Mouse (Mus musculus) kidney, adult 2 months (tissue): ENCODE results near the gene Itpk1. TPM values are rescaled to one million over a fixed set of nuclear protein-coding genes. Genes with fewer than 3 reads are reported as not detected.

Experiments
- DNase-seq: peaks from one replicate; pipeline ENCODE4 v3.0.0; 2021
- H3K27ac ChIP-seq: fragments of 200-500 bp; 2 replicates; pipeline ENCODE4 v1.5.1; 2012; ENCODE audit warnings: low read depth, low read length, control low read depth, inconsistent platforms; ENCODE audit not compliant: insufficient read depth
- H3K27me3 ChIP-seq: fragments of 200-500 bp; replicated peaks from 2 replicates; pipeline ENCODE4 v1.6.1; 2012; ENCODE audit warnings: mild to moderate bottlenecking, moderate library complexity, low read length, inconsistent platforms; ENCODE audit not compliant: control insufficient read depth, insufficient read depth
- H3K36me3 ChIP-seq: fragments of 200-500 bp; 2 replicates; pipeline ENCODE4 v1.6.1; 2012; ENCODE audit warnings: mild to moderate bottlenecking, moderate library complexity, low read length, inconsistent platforms; ENCODE audit not compliant: control insufficient read depth, insufficient read depth
- H3K4me1 ChIP-seq: fragments of 200-500 bp; 2 replicates; pipeline ENCODE4 v1.6.1; 2011; ENCODE audit warnings: low read length; ENCODE audit not compliant: control insufficient read depth, insufficient read depth
- H3K4me3 ChIP-seq: fragments of 200-500 bp; 2 replicates; pipeline ENCODE4 v1.5.1; 2011; ENCODE audit warnings: mild to moderate bottlenecking, low read depth, low read length, control low read depth; ENCODE audit not compliant: insufficient read depth
- CTCF ChIP-seq: fragments of 200-500 bp; conservative IDR thresholded peaks from 2 replicates; pipeline ENCODE4 v1.5.1; 2011; ENCODE audit warnings: low read depth, mild to moderate bottlenecking, control low read depth, low read length, moderate library complexity, mixed read lengths; ENCODE audit not compliant: insufficient read depth, insufficient read length
- POLR2A ChIP-seq: fragments of 200-500 bp; IDR thresholded peaks from one replicate; pipeline ENCODE4 v1.6.1; 2011; ENCODE audit warnings: low read depth, low read length, control low read depth
- WGBS: fragments of 180-500 bp; shearing (Covaris S2); methylation state at CpG from one replicate; pipeline ENCODE4 v1.1.7; 2018; 5-methylcytosine and 5-hydroxymethylcytosine counted together
- polyA plus RNA-seq: library from polyadenylated mRNA; depleted of rRNA; stranded (reverse); fragments of >200 nt; gene quantifications from 2 replicates; pipeline ENCODE4 v1.2.3, GENCODE M21; 2012

Gene Itpk1
- polyA plus RNA-seq, 1 experiment = 29.0 TPM

GRCm38 (mm10) chr12:102575541-102576329 lies 129.0 kb downstream of the Itpk1 start:
- DNase-seq = peak; percentile 66
- Histone ChIP-seq H3K4me1 (no peaks in the 10 kb centered on the region), H3K27ac (no peak overlapping the region), H3K36me3 (no peaks in the 10 kb centered on the region), H3K27me3 (no peaks in the 10 kb centered on the region), H3K4me3 (no peak overlapping the region)
- WGBS = 79% methylated on average over 5 of the region's 5 CpGs
- TF ChIP-seq POLR2A = no peak
- no peak; the same call in 1 of the 2 replicates for TF ChIP-seq CTCF

DNA sequence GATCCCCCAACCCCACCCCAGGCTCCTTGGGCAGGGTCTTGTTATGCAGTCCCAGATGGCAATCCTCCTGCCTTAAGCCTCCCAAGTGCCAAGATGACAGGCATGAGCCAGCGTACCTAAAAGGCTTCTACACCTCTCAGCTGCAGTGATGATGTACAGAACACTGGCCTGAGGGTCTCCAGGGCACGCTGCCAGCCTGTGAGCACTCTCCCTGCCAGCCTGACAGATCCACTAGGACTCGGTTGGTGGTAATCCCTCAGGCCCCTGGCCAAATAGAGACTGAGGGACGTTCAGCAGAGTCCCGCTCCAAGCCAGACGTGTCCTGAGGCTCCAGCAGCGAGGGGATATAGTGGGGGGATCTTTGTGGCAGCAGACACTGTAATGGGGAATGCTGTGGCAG lies 131.7 kb downstream of the Itpk1 start:
- Histone ChIP-seq H3K27me3 (no peaks in the 10 kb centered on the region), H3K27ac (no peak overlapping the region), H3K4me1 (no peaks in the 10 kb centered on the region), H3K36me3 (no peaks in the 10 kb centered on the region), H3K4me3 (no peak overlapping the region)
- no peak for DNase-seq
- TF ChIP-seq POLR2A = no peak
- WGBS = 89% methylated on average over 7 of the region's 7 CpGs

DNA sequence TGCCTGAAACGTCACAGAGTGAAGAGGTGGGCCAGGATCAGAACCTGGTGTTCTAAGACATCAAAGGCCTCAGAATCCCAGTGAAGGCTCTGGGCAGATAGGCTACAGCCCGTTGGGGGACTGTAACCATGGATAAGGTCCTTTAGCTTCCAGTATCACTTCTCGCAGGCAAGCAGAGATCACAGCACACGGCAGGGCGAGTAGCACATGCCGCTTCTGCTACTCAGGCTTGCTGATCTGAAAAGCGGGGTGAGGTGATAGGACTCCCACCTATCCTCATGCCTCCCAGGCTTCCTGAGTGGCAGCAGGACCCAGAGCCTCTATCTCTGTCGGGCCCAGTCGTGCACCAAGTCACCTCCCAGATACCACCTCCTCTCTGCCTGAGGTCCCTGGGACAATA lies 133.1 kb downstream of the Itpk1 start:
- Histone ChIP-seq H3K4me3 (no peak overlapping the region), H3K4me1 (no peaks in the 10 kb centered on the region), H3K27ac (no peak overlapping the region), H3K27me3 (no peaks in the 10 kb centered on the region), H3K36me3 (no peaks in the 10 kb centered on the region)
- WGBS = 90% methylated on average over 9 of the region's 9 CpGs
- no peak for DNase-seq
- TF ChIP-seq POLR2A = no peak
- no peak for TF ChIP-seq CTCF

- Histone ChIP-seq H3K27ac (no peak overlapping the region), H3K36me3 (no peaks in the 10 kb centered on the region), H3K27me3 (no peaks in the 10 kb centered on the region), H3K4me1 (no peaks in the 10 kb centered on the region), H3K4me3 (no peak overlapping the region)
- no peak for TF ChIP-seq POLR2A
- no peak for TF ChIP-seq CTCF
- 58% methylated on average over 5 of the region's 5 CpGs for WGBS
- peak; percentile 28 for DNase-seq
Measured at GRCm38 (mm10) chr12:102570734-102571133, 134.0 kb downstream of the Itpk1 start.

DNA sequence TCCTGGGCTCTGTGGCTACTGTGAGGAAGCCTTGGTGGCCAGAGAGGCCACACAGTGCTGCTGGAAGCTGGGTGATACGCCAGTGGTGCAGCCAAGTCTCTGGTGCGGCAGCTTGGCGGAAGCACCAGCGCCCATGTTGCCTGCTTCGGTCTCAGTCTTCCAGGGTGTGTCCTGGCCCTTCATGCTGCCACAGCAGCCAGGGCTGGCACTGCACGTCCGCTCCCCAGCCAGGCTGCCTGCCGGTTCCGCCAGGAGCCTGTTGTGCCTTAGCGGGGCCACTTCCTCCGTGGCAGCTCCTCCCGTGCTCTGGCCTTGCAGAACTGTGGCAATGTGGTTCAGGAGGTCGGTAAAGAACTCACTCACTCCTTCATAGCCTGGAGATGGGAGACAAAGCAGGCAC lies 134.6 kb downstream of the Itpk1 start:
- TF ChIP-seq CTCF (no peak), POLR2A (no peak)
- H3K4me3 ChIP-seq = no peak overlapping the region
- no peaks in the 10 kb centered on the region for H3K4me1 ChIP-seq
- DNase-seq = no peak
- WGBS = 81% methylated on average over 13 of the region's 13 CpGs
- no peaks in the 10 kb centered on the region for H3K36me3 ChIP-seq
- no peak overlapping the region for H3K27ac ChIP-seq
- H3K27me3 ChIP-seq = no peaks in the 10 kb centered on the region

GRCm38 (mm10) chr12:102568219-102568618 lies 136.5 kb downstream of the Itpk1 start:
- H3K4me3 ChIP-seq = no peak overlapping the region
- no peaks in the 10 kb centered on the region for H3K36me3 ChIP-seq
- TF ChIP-seq POLR2A (no peak), CTCF (no peak)
- no peaks in the 10 kb centered on the region for H3K27me3 ChIP-seq
- no peak for DNase-seq
- no peaks in the 10 kb centered on the region for H3K4me1 ChIP-seq
- no peak overlapping the region for H3K27ac ChIP-seq
- WGBS = 48% methylated on average over 7 of the region's 7 CpGs

DNA sequence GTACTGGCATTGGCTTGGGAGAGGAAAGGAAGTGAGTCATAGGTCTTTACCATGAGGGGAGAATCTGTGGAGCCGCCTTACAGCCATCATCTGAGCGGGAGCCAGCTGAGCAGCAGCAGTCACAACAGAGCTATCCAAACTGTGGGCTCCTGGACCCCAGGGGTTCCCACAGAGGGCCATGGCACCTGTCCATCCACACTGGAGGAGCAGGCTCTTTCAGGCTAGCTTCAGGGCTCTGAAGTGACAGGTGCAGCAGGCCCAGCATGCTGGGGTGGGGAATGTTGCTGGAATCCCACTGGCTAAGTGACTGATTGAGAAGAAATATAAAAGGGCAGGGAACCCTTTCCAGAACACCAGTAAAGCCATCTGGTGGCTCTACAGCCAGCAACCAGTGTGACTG lies 137.8 kb downstream of the Itpk1 start:
- 68% methylated on average over 2 of the region's 2 CpGs for WGBS
- no peak overlapping the region for H3K4me3 ChIP-seq
- TF ChIP-seq CTCF (no peak), POLR2A (no peak)
- H3K27ac ChIP-seq = no peak overlapping the region
- no peaks in the 10 kb centered on the region for H3K4me1 ChIP-seq
- DNase-seq = no peak
- no peaks in the 10 kb centered on the region for H3K36me3 ChIP-seq
- no peaks in the 10 kb centered on the region for H3K27me3 ChIP-seq
